Mouse (Mus musculus): ENCODE measurements around the gene Mef2b. TPM values are rescaled to one million over a fixed set of nuclear protein-coding genes. Genes with fewer than 3 reads are reported as not detected.

Mef2b gene
- polyA plus RNA-seq (2021; fragmentation: Nextera tagmentation), result 0.36 and 0.38 TPM in 2 replicates
- long read RNA-seq, experiment 1, partial matches to known transcripts, result 0 of 1 reads
- long read RNA-seq, experiment 1, other reads (novel, unspliced or antisense), result 1 of 1 reads
- long read RNA-seq, experiment 2, partial matches to known transcripts, result 0 of 6 reads
- long read RNA-seq, experiment 2, other reads (novel, unspliced or antisense), result 6 of 6 reads

GRCm38 (mm10) chr8:70139026-70139857 lies at the start of gene Mef2b, which contains the start of the genes Rfxank and Borcs8:
Gene Mef2b, plus strand, starts transcription at chr8:70139711.
Gene Rfxank, minus strand, starts transcription at chr8:70139154.
Gene Borcs8, plus strand, starts transcription at chr8:70139499.

GRCm38 (mm10) chr8:70120667-70121066 lies 18.8 kb upstream of the Mef2b start, which contains the start of gene Ncan:
Gene Ncan, minus strand, starts transcription at chr8:70120873.

GRCm38 (mm10) chr8:70131166-70131883 lies 8.2 kb upstream of the Mef2b start, which contains the start of gene Nr2c2ap:
Gene Nr2c2ap, plus strand, starts transcription at chr8:70131333.

GRCm38 (mm10) chr8:70172043-70172681 lies 32.7 kb downstream of the Mef2b start, which contains the start of gene Tmem161a:
Gene Tmem161a, plus strand, starts transcription at chr8:70172356.

GRCm38 (mm10) chr8:70212112-70213055 lies 72.9 kb downstream of the Mef2b start, which contains the start of gene Slc25a42:
Gene Slc25a42, minus strand, starts transcription at chr8:70212305.

Other genes with a start within 250 kb of the Mef2b start
- gene Tssk6, start 237.5 kb upstream of the Mef2b start, polyA plus RNA-seq (2021; fragmentation: Nextera tagmentation), result 1.3 and 1.8 TPM in 2 replicates
- gene Ndufa13, start 237.2 kb upstream of the Mef2b start, polyA plus RNA-seq (2021; fragmentation: Nextera tagmentation), result 625 and 699 TPM in 2 replicates
- 48.3 and 74.4 TPM in 2 replicates for gene Yjefn3, start 237.0 kb upstream of the Mef2b start, polyA plus RNA-seq (2021; fragmentation: Nextera tagmentation)
- gene Gatad2a, start 143.3 kb upstream of the Mef2b start, polyA plus RNA-seq (2021; fragmentation: Nextera tagmentation), result 6.8 and 8.7 TPM in 2 replicates
- 24.8 and 37.2 TPM in 2 replicates for gene Mau2, start 97.0 kb upstream of the Mef2b start, polyA plus RNA-seq (2021; fragmentation: Nextera tagmentation)
- 27.5 and 30.4 TPM in 2 replicates for gene Sugp1, start 96.9 kb upstream of the Mef2b start, polyA plus RNA-seq (2021; fragmentation: Nextera tagmentation)
- gene Tm6sf2, start 66.8 kb upstream of the Mef2b start, polyA plus RNA-seq (2021; fragmentation: Nextera tagmentation), result 0.18 TPM in 2 replicates
- 54.9 and 60.9 TPM in 2 replicates for gene Hapln4, start 56.3 kb upstream of the Mef2b start, polyA plus RNA-seq (2021; fragmentation: Nextera tagmentation)
- gene Ncan, start 18.8 kb upstream of the Mef2b start, polyA plus RNA-seq (2021; fragmentation: Nextera tagmentation), result 109 and 132 TPM in 2 replicates
- 34.7 and 36.6 TPM in 2 replicates for gene Nr2c2ap, start 8.4 kb upstream of the Mef2b start, polyA plus RNA-seq (2021; fragmentation: Nextera tagmentation)
- gene Rfxank, start 557 bp upstream of the Mef2b start, polyA plus RNA-seq (2021; fragmentation: Nextera tagmentation), result 12.7 and 15.3 TPM in 2 replicates
- 121 and 136 TPM in 2 replicates for gene Borcs8, start 212 bp upstream of the Mef2b start, polyA plus RNA-seq (2021; fragmentation: Nextera tagmentation)
- 22.7 and 26.0 TPM in 2 replicates for gene Tmem161a, start 32.6 kb downstream of the Mef2b start, polyA plus RNA-seq (2021; fragmentation: Nextera tagmentation)
- 9.4 and 11.1 TPM in 2 replicates for gene Slc25a42, start 72.6 kb downstream of the Mef2b start, polyA plus RNA-seq (2021; fragmentation: Nextera tagmentation)
- 29.7 and 30.6 TPM in 2 replicates for gene Sugp2, start 94.5 kb downstream of the Mef2b start, polyA plus RNA-seq (2021; fragmentation: Nextera tagmentation)
- gene Armc6, start 94.8 kb downstream of the Mef2b start, polyA plus RNA-seq (2021; fragmentation: Nextera tagmentation), result 36.5 and 40.3 TPM in 2 replicates
- gene Homer3, start 143.1 kb downstream of the Mef2b start, polyA plus RNA-seq (2021; fragmentation: Nextera tagmentation), result 2.0 and 6.7 TPM in 2 replicates
- 21.0 and 26.7 TPM in 2 replicates for gene Ddx49, start 162.8 kb downstream of the Mef2b start, polyA plus RNA-seq (2021; fragmentation: Nextera tagmentation)
- gene Cope, start 162.8 kb downstream of the Mef2b start, polyA plus RNA-seq (2021; fragmentation: Nextera tagmentation), result 306 and 417 TPM in 2 replicates
- gene Cers1, start 176.1 kb downstream of the Mef2b start, polyA plus RNA-seq (2021; fragmentation: Nextera tagmentation), result 86.2 and 92.0 TPM in 2 replicates
- 8.7 and 22.3 TPM in 2 replicates for gene Gdf1, start 190.1 kb downstream of the Mef2b start, polyA plus RNA-seq (2021; fragmentation: Nextera tagmentation)
- gene Upf1, start 213.6 kb downstream of the Mef2b start, polyA plus RNA-seq (2021; fragmentation: Nextera tagmentation), result 4.3 and 7.7 TPM in 2 replicates
- gene Comp, start 233.8 kb downstream of the Mef2b start, polyA plus RNA-seq (2021; fragmentation: Nextera tagmentation), result 0.23 and 0.41 TPM in 2 replicates